Mouse (Mus musculus): ENCODE results near the gene Scml4. TPM values are rescaled to one million over a fixed set of nuclear protein-coding genes. Genes with fewer than 3 reads are reported as not detected.
A peak's percentile ranks its signal among the peaks of the same experiment; 100 is the strongest.

Gene Scml4
- polyA plus RNA-seq, 1 experiment, result not detected

DNA sequence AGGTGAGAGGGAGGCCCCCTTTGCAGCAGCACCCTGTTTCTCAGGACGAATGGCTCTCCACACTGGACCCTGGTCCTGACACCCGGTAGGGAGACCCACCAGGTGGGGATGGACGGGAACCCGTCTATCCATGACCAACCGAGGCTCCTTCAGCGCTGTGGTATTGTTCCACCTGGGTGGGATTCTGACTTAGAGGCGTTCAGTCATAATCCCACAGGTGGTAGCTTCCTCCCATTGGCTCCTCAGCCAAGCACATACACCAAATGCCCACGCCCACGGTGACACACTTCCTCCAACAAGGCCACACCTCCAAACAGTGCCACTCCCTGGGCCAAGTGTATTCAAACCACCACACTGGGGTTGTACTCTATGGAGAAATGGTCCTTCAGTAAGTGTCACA is 3.6 kb upstream of the Scml4 start:
- Histone ChIP-seq H3K4me1 (ENCODE audit: control insufficient read depth, insufficient read depth, low read length) (peaks cover 3% of the 10 kb centered on the region), H3K27ac (ENCODE audit: insufficient read depth, low read depth, low read length) (no peak overlapping the region), H3K4me3 (ENCODE audit: insufficient read depth, low read depth, low read length) (no peak overlapping the region)
- no peak for TF ChIP-seq POLR2A (IDR thresholded peaks at IDR 0.05; ENCODE audit: insufficient read depth, low read depth, low read length)
- no peak for TF ChIP-seq CTCF (IDR thresholded peaks at IDR 0.05; ENCODE audit: insufficient read depth, low read depth, low read length)
- WGBS, result 95% methylated on average over 9 of the region's 9 CpGs

DNA sequence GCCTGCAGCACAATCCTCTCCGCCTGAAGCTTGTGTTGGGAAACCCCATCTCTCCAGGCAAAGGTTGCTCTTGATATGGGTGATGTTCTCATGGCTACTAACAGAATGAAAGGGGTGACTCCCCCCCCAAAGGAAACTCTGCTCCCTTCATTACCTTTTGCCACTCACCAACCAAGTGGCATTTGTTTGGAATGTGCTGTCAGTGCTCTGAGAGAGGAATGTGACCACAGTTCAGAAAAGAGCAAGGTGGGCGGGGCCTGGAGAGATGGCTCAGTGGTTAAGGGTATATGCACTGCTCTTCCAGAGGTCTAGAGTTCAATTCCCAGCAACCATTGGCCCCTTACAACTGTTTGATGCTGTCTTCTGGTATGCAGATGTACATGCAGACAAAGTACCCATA is 3.1 kb upstream of the Scml4 start:
- H3K4me1 ChIP-seq (ENCODE audit: control insufficient read depth, insufficient read depth, low read length), result peaks cover 3% of the 10 kb centered on the region
- WGBS, result 98% methylated on average over 2 of the region's 2 CpGs
- no peak overlapping the region for H3K4me3 ChIP-seq (ENCODE audit: insufficient read depth, low read depth, low read length)
- TF ChIP-seq POLR2A (IDR thresholded peaks at IDR 0.05; ENCODE audit: insufficient read depth, low read depth, low read length), result no peak
- TF ChIP-seq CTCF (IDR thresholded peaks at IDR 0.05; ENCODE audit: insufficient read depth, low read depth, low read length), result no peak
- H3K27ac ChIP-seq (ENCODE audit: insufficient read depth, low read depth, low read length), result no peak overlapping the region

DNA sequence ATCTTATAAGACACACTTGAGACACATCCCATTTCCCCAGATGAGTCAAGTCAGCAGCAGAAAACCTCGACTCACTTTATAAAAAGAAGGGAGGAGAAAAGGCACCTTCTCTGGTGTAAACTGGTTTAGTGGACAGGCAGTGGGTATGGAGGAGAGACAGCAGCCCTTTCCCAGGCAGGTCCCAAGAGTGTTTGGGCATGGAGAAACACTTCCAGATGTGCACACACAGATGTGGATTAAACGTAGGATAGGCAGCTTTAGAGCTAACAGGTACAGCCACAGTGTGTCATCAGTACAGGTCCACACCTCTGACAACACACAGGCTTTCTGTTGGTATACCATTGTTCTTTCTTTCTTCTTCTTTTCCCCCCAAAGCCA is 400 bp upstream of the Scml4 start:
- no peak overlapping the region for H3K4me3 ChIP-seq (ENCODE audit: insufficient read depth, low read depth, low read length)
- H3K4me1 ChIP-seq (ENCODE audit: control insufficient read depth, insufficient read depth, low read length), result peaks cover 13% of the 10 kb centered on the region
- WGBS, result 75% methylated on average over 2 of the region's 2 CpGs
- no peak overlapping the region for H3K27ac ChIP-seq (ENCODE audit: insufficient read depth, low read depth, low read length)
- no peak for TF ChIP-seq CTCF (IDR thresholded peaks at IDR 0.05; ENCODE audit: insufficient read depth, low read depth, low read length)
- no peak for TF ChIP-seq POLR2A (IDR thresholded peaks at IDR 0.05; ENCODE audit: insufficient read depth, low read depth, low read length)

DNA sequence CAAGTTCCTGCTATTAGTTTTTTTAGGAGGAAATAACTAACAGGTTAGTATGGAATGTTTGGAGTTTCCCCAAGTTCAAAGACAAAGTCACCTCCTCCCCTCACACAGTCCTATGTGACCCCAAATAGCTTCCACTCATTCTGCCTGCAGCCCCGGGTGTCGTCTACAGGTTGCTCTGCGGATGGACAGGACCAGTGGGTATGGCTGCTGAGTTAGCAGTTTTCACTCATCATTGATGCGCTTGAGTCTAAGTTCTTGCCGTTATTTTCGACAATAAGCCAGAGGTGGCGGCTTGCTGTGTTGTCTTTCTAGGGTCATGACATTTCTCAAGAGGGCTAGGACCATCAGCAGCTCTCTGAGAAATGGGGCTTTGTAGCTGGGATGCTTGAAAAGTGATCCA is 1.3 kb downstream of the Scml4 start:
- H3K27ac ChIP-seq (ENCODE audit: insufficient read depth, low read depth, low read length), result no peak overlapping the region
- WGBS, result 89% methylated on average over 7 of the region's 7 CpGs
- TF ChIP-seq CTCF (IDR thresholded peaks at IDR 0.05; ENCODE audit: insufficient read depth, low read depth, low read length) (no peak), POLR2A (IDR thresholded peaks at IDR 0.05; ENCODE audit: insufficient read depth, low read depth, low read length) (no peak)
- peaks cover 13% of the 10 kb centered on the region for H3K4me1 ChIP-seq (ENCODE audit: control insufficient read depth, insufficient read depth, low read length)
- no peak overlapping the region for H3K4me3 ChIP-seq (ENCODE audit: insufficient read depth, low read depth, low read length)

DNA sequence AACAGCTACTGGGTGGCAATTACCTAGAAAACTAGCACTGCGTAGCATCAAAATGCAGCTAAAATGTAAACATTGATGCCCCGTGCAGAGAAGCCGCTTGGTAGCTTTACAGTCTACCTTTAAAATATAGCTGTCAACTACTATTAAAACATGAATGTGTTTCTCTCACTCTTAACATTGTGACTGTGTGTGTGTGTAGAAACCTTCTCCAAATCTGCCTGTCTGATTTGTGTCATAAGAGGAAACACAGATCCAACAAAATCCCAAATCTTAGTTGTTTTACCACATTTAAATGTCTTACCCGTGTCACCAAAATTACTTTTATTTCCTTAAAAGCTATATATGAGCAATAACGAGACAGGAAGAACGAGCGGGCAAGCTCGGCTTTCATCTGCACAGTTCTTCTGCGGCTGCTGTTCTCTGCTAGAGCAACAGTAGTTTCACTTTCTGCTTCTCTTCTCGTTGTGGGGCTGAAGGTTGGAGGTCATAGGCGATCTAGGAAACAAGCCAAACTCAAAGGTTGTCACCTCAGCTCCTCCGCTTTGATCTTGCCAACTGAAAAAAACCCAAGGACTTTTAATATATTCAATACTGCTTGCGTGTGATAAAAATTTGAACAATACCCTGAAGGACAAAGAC is 2.1 kb downstream of the Scml4 start:
- Histone ChIP-seq H3K4me1 (ENCODE audit: control insufficient read depth, insufficient read depth, low read length) (peaks cover 13% of the 10 kb centered on the region), H3K27ac (ENCODE audit: insufficient read depth, low read depth, low read length) (0 out of 2 replicates have a peak overlapping the region, but pooled peaks have one; percentile 21), H3K4me3 (ENCODE audit: insufficient read depth, low read depth, low read length) (no peak overlapping the region)
- 53% methylated on average over 13 of the region's 13 CpGs for WGBS
- TF ChIP-seq POLR2A (IDR thresholded peaks at IDR 0.05; ENCODE audit: insufficient read depth, low read depth, low read length), result no peak
- no peak for TF ChIP-seq CTCF (IDR thresholded peaks at IDR 0.05; ENCODE audit: insufficient read depth, low read depth, low read length)

DNA sequence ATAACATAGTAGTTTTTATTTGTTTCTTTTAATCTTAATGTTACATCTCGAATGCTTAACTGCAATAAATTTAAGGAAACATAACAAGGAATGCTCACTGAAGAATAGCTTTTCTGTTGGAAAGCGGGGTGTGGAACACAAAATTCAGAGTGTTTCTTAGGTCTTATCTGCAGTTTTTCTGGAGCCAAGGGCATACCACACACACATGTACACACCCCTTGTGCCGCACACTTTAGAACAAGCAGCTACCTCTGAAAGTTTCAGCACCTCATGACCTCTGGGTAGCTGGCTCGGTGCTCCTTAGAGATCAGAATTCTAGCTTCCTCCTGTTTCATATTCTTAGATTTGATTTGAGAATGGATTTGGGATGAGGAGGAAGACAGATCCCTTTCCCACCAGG is 2.6 kb downstream of the Scml4 start:
- H3K4me1 ChIP-seq (ENCODE audit: control insufficient read depth, insufficient read depth, low read length), result peaks cover 13% of the 10 kb centered on the region
- TF ChIP-seq POLR2A (IDR thresholded peaks at IDR 0.05; ENCODE audit: insufficient read depth, low read depth, low read length) (no peak), CTCF (IDR thresholded peaks at IDR 0.05; ENCODE audit: insufficient read depth, low read depth, low read length) (no peak)
- WGBS, result 63% methylated on average over 4 of the region's 4 CpGs
- no peak overlapping the region for H3K27ac ChIP-seq (ENCODE audit: insufficient read depth, low read depth, low read length)
- no peak overlapping the region for H3K4me3 ChIP-seq (ENCODE audit: insufficient read depth, low read depth, low read length)

DNA sequence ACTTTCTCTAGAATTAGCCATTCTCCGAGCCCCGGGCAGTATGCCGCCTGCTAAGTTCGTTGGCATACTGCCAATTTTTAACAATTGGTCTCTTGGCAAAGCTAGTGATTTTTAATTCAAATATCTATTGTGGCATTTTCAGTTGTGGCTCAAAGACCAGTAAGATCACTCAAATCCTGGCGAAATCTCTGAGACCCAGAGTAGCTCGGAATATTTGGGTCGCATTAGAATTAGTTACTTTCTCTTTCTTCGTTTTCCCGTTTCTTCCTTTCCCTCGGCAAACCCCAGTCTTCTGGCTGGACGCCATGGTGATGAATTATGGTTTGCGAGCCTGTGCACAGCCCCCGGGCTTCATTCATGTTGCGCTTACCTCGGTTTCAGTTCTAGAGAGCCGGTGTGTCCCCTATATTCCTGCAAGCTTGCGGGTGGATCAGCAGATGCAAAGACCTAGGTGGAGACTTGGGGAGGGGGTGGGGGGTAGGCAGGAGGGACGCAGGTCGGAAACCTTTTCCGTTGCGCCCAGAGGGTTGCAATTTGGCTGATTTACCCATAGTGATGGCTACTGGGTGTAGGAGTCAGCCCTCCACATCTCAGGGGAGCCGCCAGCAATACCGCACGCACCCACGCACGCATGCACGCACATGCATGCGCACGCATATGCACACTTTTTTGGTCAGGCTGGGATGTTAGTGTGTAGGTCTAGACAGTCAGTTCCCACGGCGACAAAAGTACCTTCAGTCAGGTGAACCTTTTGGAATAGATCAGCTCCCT is 3.6 kb downstream of the Scml4 start:
- Histone ChIP-seq H3K4me1 (ENCODE audit: control insufficient read depth, insufficient read depth, low read length) (peaks cover 13% of the 10 kb centered on the region), H3K27ac (ENCODE audit: insufficient read depth, low read depth, low read length) (no peak overlapping the region), H3K4me3 (ENCODE audit: insufficient read depth, low read depth, low read length) (peak overlapping the region; percentile 41)
- WGBS, result 13% methylated on average over 31 of the region's 31 CpGs
- no peak for TF ChIP-seq CTCF (IDR thresholded peaks at IDR 0.05; ENCODE audit: insufficient read depth, low read depth, low read length)
- TF ChIP-seq POLR2A (IDR thresholded peaks at IDR 0.05; ENCODE audit: insufficient read depth, low read depth, low read length), result no peak

DNA sequence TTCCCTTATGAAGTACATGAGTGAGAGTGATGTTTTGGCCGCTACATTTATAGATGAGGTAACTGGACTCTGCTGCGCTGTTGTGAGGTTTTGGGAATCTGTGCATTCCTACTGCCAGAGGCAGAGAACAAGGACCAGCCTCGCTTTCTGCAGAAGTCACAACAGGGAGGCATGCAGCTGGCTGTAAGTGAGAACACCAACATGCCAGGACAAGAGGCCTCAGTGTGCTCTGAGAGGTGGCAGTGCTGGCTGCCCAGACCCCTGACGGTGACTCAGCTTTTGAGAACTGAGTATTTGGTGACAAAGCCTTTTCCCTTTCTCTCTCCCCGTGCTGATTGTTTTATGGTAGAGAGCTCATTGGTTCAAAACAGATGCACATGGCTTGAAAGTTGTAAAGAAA is 4.5 kb downstream of the Scml4 start:
- Histone ChIP-seq H3K27ac (ENCODE audit: insufficient read depth, low read depth, low read length) (no peak overlapping the region), H3K4me1 (ENCODE audit: control insufficient read depth, insufficient read depth, low read length) (peaks cover 13% of the 10 kb centered on the region), H3K4me3 (ENCODE audit: insufficient read depth, low read depth, low read length) (no peak overlapping the region)
- WGBS, result 36% methylated on average over 5 of the region's 5 CpGs
- TF ChIP-seq CTCF (IDR thresholded peaks at IDR 0.05; ENCODE audit: insufficient read depth, low read depth, low read length) (no peak), POLR2A (IDR thresholded peaks at IDR 0.05; ENCODE audit: insufficient read depth, low read depth, low read length) (no peak)

DNA sequence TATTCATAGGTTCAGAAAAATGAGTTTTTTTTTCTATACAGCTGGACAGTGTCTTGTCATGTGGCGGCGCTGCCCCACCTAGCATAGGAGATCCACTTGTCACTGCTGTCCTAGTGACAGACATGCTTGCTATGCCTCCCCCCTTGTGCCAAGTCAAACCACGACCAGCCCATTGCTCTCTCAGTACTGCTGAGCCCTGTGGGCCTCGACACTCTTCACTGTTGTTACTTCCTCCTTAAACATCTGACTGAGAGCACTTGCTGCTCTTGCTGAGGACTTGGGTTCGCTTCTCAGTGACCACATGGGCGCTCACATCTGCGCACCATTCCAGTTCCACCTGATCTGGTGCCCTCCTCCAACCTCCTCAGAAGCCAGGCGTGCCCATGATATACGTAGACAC is 8.2 kb downstream of the Scml4 start:
- no peak for TF ChIP-seq POLR2A (IDR thresholded peaks at IDR 0.05; ENCODE audit: insufficient read depth, low read depth, low read length)
- no peak for TF ChIP-seq CTCF (IDR thresholded peaks at IDR 0.05; ENCODE audit: insufficient read depth, low read depth, low read length)
- Histone ChIP-seq H3K27ac (ENCODE audit: insufficient read depth, low read depth, low read length) (no peak overlapping the region), H3K4me3 (ENCODE audit: insufficient read depth, low read depth, low read length) (no peak overlapping the region), H3K4me1 (ENCODE audit: control insufficient read depth, insufficient read depth, low read length) (peaks cover 10% of the 10 kb centered on the region)
- WGBS, result 94% methylated on average over 9 of the region's 9 CpGs
